Mouse (Mus musculus) forebrain, embryonic 15.5 days (tissue): ENCODE measurements at regions not wholly inside any gene's neighbourhood (a gene's known extent, or its start where the extent isn't known, plus 50 kb on each side); places are given as distances from the start of the nearest gene placed in this dataset.

Experiments used
- ATAC-seq: fragments of 200-750 bp; cut with Nextera tagmentation; replicated peaks from 2 replicates; pipeline ENCODE4 v1.8.0; 2017; ENCODE audit warnings: mild to moderate bottlenecking, moderate TSS enrichment, moderate library complexity
- H3K27ac ChIP-seq: fragments of 300-500 bp; sonication (generic); replicated peaks from 2 replicates; pipeline ENCODE4 v1.5.1; 2015; ENCODE audit warnings: mild to moderate bottlenecking, inconsistent platforms
- H3K27me3 ChIP-seq: fragments of 300-500 bp; sonication (generic); 2 replicates; pipeline ENCODE4 v1.6.1; 2015; ENCODE audit warnings: inconsistent platforms
- H3K36me3 ChIP-seq: fragments of 300-500 bp; sonication (generic); 2 replicates; pipeline ENCODE4 v1.6.1; 2015; ENCODE audit warnings: mild to moderate bottlenecking, inconsistent platforms
- H3K4me1 ChIP-seq: fragments of 300-500 bp; sonication (generic); 2 replicates; pipeline ENCODE4 v1.6.1; 2015; ENCODE audit warnings: inconsistent platforms
- H3K4me2 ChIP-seq: fragments of 300-500 bp; sonication (generic); replicated peaks from 2 replicates; pipeline ENCODE4 v1.6.1; 2015; ENCODE audit warnings: mild to moderate bottlenecking, inconsistent platforms
- H3K4me3 ChIP-seq: fragments of 300-500 bp; sonication (generic); 2 replicates; pipeline ENCODE4 v1.5.1; 2015; ENCODE audit warnings: mild to moderate bottlenecking, inconsistent platforms
- H3K9ac ChIP-seq: fragments of 300-500 bp; sonication (generic); replicated peaks from 2 replicates; pipeline ENCODE4 v1.6.1; 2015; ENCODE audit warnings: mild to moderate bottlenecking, inconsistent platforms
- H3K9me3 ChIP-seq: fragments of 300-500 bp; sonication (generic); 2 replicates; pipeline ENCODE4 v1.6.1; 2016; ENCODE audit warnings: inconsistent platforms
- WGBS: fragments of 180-500 bp; shearing (Covaris S2); methylation state at CpG from one replicate; pipeline ENCODE4 v1.1.7; 2015; ENCODE audit warnings: mixed read lengths; 5-methylcytosine and 5-hydroxymethylcytosine counted together

DNA sequence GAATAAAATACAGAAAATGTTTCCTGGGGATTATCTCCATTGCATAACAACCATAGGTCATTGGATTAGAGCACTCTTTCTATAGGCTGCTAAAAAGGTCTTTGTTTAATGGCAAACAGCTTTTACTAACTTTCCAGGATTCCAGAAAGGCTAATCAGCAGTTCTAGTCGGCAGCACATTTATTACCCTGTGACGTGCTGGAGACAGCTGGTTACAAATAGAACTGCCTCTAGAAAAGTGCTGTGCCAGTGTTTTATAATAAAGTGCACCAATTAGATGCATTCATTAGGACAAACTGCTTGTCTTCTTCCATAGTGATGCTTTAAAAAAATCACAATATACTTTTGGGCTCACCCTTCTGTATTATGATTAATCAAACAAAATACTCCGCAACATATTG, 466.2 kb downstream of the Pabpc4l start:
- Histone ChIP-seq H3K27me3 (no peaks in the 10 kb centered on the region), H3K36me3 (no peaks in the 10 kb centered on the region), H3K9me3 (no peaks in the 10 kb centered on the region), H3K4me2 (no peak overlapping the region), H3K4me3 (no peak overlapping the region), H3K27ac (no peak overlapping the region), H3K4me1 (no peaks in the 10 kb centered on the region), H3K9ac (no peak overlapping the region)
- peak; percentile 51; the same call in 1 of the 2 replicates for ATAC-seq
- 24% methylated on average over 3 of the region's 3 CpGs for WGBS

DNA sequence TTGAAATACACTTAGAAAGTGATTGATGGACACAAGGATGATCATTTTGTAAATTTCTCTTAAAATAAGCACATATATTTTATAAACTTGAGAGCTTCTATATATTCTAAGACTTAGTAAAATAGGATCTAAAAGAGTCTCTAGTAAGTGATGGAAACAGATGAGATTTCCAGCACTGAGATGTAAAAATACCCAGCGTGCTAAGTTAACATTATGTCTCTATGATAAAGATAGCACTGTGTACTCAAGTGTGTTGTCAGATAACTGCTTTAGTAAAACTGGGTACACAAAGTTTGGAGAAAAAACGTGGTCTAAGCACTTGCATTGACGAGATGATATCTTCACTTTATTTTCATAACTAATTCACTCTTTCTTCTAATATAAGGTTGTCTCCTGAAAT, 479.4 kb downstream of the Pabpc4l start:
- Histone ChIP-seq H3K4me3 (no peak overlapping the region), H3K27me3 (no peaks in the 10 kb centered on the region), H3K4me1 (no peaks in the 10 kb centered on the region), H3K9me3 (no peaks in the 10 kb centered on the region), H3K27ac (no peak overlapping the region), H3K4me2 (no peak overlapping the region), H3K9ac (no peak overlapping the region), H3K36me3 (no peaks in the 10 kb centered on the region)
- 87% methylated on average over 3 of the region's 3 CpGs for WGBS
- ATAC-seq: no peak

DNA sequence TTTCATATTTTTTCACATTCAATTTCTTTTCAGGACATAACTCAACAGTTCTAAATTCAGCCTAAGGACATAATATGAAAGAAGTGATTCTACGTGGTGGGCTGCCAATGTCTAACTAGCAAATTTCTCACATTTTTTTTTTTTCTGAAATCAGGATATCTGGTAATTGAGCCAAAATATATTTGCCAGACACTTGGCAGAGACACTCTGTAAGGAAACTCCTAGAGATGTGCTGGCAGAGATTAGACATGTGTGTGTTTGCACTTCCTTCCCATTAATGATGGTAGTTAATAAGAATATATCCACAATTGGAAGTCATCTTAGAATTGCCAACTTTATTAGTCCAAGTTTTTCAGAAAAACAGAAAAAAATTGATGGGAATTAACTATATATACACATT, 513.6 kb downstream of the Pabpc4l start:
- no peaks in the 10 kb centered on the region for H3K4me1 ChIP-seq
- no peaks in the 10 kb centered on the region for H3K9me3 ChIP-seq
- no peak overlapping the region for H3K4me3 ChIP-seq
- H3K27me3 ChIP-seq: no peaks in the 10 kb centered on the region
- WGBS: 56% methylated on average over 1 of the region's 1 CpGs
- ATAC-seq: no peak; the same call in 1 of the 2 replicates
- H3K9ac ChIP-seq: no peak overlapping the region
- no peaks in the 10 kb centered on the region for H3K36me3 ChIP-seq
- H3K4me2 ChIP-seq: no peak overlapping the region
- H3K27ac ChIP-seq: no peak overlapping the region

DNA sequence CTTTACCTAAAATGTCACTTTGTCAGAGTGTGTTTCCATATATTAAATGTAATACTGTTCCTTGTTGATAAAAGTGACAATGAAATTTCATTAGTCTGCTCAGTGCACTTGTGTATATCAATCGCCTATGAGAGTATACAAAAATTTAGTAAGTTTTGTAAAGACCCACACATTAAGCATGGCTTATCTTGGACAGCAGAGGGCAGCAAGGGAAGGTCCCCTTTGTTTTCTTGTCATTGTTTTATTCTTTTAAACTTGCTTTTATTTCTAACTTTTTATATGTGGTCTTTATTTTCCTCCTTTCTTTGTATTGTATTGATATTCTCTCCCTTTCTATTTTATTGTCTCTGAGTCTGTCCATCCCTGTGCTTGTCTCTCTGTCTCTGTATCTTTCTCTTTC, 523.7 kb downstream of the Pabpc4l start:
- Histone ChIP-seq H3K27me3 (no peaks in the 10 kb centered on the region), H3K4me3 (no peak overlapping the region), H3K27ac (no peak overlapping the region), H3K9me3 (no peaks in the 10 kb centered on the region), H3K4me1 (no peaks in the 10 kb centered on the region), H3K36me3 (no peaks in the 10 kb centered on the region), H3K4me2 (no peak overlapping the region), H3K9ac (no peak overlapping the region)
- 75% methylated on average over 1 of the region's 1 CpGs for WGBS
- no peak for ATAC-seq
